ENCODE assay signal across 8 mouse cellular contexts in the genomic region with DNA sequence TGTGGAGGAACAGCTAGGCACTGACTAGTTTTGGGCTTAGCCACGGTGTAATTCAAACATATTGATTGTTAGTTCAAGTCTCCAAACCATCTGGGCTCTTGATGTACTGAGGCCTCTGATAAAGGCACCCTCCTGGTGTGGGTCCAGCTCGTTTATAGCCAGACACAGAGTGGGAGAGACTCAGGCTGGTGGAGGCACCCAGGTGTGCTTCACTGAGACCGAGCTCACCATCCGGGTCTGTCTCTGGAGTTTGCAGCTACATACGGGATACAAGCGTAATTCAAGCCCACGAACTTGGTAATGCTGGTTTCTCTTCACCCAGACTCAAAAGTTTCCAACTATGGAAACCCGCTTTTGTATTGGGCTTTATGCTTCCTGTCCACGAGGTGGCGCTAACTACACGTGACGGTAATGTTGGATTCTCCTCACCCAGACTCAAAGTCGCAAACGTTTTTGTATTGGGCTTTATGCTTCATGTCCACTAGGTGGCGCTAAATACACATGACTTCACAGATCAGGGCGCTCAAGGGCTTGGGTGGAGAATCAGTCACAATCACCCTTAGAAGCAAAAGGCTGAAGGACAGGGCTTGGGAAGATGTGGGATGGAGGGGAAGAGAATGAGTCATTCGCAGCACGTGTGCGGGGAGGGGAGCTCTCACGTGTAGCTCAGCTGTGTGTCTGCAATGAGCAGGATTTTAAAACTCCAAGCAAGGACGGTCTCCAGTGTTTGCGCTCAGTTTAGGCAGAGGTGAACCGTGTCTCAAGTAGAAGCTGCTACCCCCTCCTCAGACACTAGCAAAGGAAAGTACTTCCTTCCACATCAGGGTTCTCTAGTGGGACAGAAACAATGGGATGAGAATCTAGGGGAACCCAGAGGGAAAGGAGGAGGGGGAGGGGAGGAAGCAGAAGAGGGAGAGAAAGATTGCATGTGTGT. TPM values are rescaled to one million over a fixed set of nuclear protein-coding genes. Genes with fewer than 3 reads are reported as not detected.
DNase-seq lines count a peak whose midpoint lies in the region; ATAC-seq and TF ChIP-seq lines count a peak whose summit lies in the region.

No protein-coding gene starts in this region.

- H3K4me2 ChIP-seq in lung, embryonic 14.5 days, result no peak overlapping the region

- H3K4me3 ChIP-seq in layer of hippocampus, adult 2 months, result no peak overlapping the region
- no peak overlapping the region for H3K4me3 ChIP-seq in lung, embryonic 14.5 days (ENCODE audit: low read depth, low read length)

- H3K9me3 ChIP-seq in lung, embryonic 14.5 days (ENCODE audit: low read depth, low read length), result no peaks in the 10 kb centered on the region

- H3K27ac ChIP-seq in layer of hippocampus, adult 2 months, result no peak overlapping the region
- H3K27ac ChIP-seq in lung, embryonic 14.5 days (ENCODE audit: low read depth), result no peak overlapping the region

- ATAC-seq in lung, embryonic 14.5 days (ENCODE audit: insufficient read depth), result peak; percentile 83

- no peaks in the 10 kb centered on the region for H3K36me3 ChIP-seq in lung, embryonic 14.5 days (ENCODE audit: insufficient read depth)

- DNase-seq in MEL-GATA-1-ER (ENCODE audit: extremely low read depth, low read depth), result peak; percentile 79
- peak; percentile 87 for DNase-seq in cerebellum, adult 8-10 months
- peak; percentile 96 for DNase-seq in forelimb bud, embryonic 11.5 days (ENCODE audit: low read depth, low spot score)
- peak; percentile 85 for DNase-seq in heart, postnatal 4 days
- DNase-seq in layer of hippocampus, adult 2 months (ENCODE audit: low spot score in 2 of 2), result peak; percentile 88 to 91
- peak; percentile 99 for DNase-seq in lung, embryonic 14.5 days
- peak; percentile 53 for DNase-seq in ovary, postnatal 10 days (ENCODE audit: low spot score)
- DNase-seq in thymus, postnatal 10 days (ENCODE audit: low spot score in 2 of 2), result peak; percentile 62 to 83

- no peaks in the 10 kb centered on the region for H3K27me3 ChIP-seq in lung, embryonic 14.5 days (ENCODE audit: insufficient read depth, low read length)

- no peaks in the 10 kb centered on the region for H3K4me1 ChIP-seq in lung, embryonic 14.5 days (ENCODE audit: insufficient read depth)

- TF ChIP-seq CTCF in layer of hippocampus, adult 2 months (conservative IDR thresholded peaks at IDR 0.05), result peak; percentile 97
- peak; percentile 100 for TF ChIP-seq CTCF in lung, embryonic 14.5 days (IDR thresholded peaks at IDR 0.05; ENCODE audit: low read depth)

- 18% methylated on average over 23 of the region's 23 CpGs for WGBS in lung, embryonic 14.5 days

- no peak overlapping the region for H3K9ac ChIP-seq in lung, embryonic 14.5 days

RNA-seq across cellular contexts. Expression of a gene that starts 40.0 kb away (rescaled TPM):
- under 1 TPM; 0.36 TPM for total RNA-seq in heart, postnatal 4 days (2021)
- total RNA-seq in layer of hippocampus, adult 2 months (2021), result 1 to 10 TPM; 1.5 to 1.7 TPM
- 4.1 and 5.3 TPM in 2 replicates for polyA plus RNA-seq in lung, embryonic 14.5 days (2014; fragmentation: Nextera tagmentation; extraction: Ambion mirVana)

RNA-seq across cellular contexts. Expression of a gene that starts 44.7 kb away (rescaled TPM):
- total RNA-seq in heart, postnatal 4 days (2021), result under 1 TPM; 0.77 to 0.98 TPM
- total RNA-seq in layer of hippocampus, adult 2 months (2021), result 10 to 100 TPM; 73.4 to 77.5 TPM
- polyA plus RNA-seq in lung, embryonic 14.5 days (2014; fragmentation: Nextera tagmentation; extraction: Ambion mirVana), result 48.3 and 49.0 TPM in 2 replicates

RNA-seq across cellular contexts. Expression of a gene that starts 52.2 kb away (rescaled TPM):
- under 1 TPM; 0.38 to 0.41 TPM for total RNA-seq in heart, postnatal 4 days (2021)
- total RNA-seq in layer of hippocampus, adult 2 months (2021), result 10 to 100 TPM; 66.8 to 69.1 TPM
- 0.15 TPM in 1 of 2 replicates, not detected in the other for polyA plus RNA-seq in lung, embryonic 14.5 days (2014; fragmentation: Nextera tagmentation; extraction: Ambion mirVana)

Comparison
In these comparisons a context has a peak if more than half of its experiments do, and no peak if none do; other contexts are left out.
1. RNA of a gene that starts 44.7 kb away (total RNA-seq): 73.4 to 77.5 TPM in layer of hippocampus, adult 2 months; 0.77 to 0.98 TPM in heart, postnatal 4 days; every median in the first group is over 10 times any median in the second.
2. RNA of a gene that starts 52.2 kb away (total RNA-seq): 66.8 to 69.1 TPM in layer of hippocampus, adult 2 months; 0.38 to 0.41 TPM in heart, postnatal 4 days; every median in the first group is over 10 times any median in the second.
3. Peak in every context shown above with its lines, with median percentiles within 50 percentile points of each other: DNase-seq.